Mouse (Mus musculus) hindbrain, embryonic 13.5 days (tissue): ENCODE results near the gene Asic1. TPM values are rescaled to one million over a fixed set of nuclear protein-coding genes. Genes with fewer than 3 reads are reported as not detected.

Source experiments
- ATAC-seq: fragments of 200-750 bp; cut with Nextera tagmentation; 2 replicates; pipeline ENCODE4 v1.8.0; 2017; ENCODE audit warnings: moderate TSS enrichment; ENCODE audit not compliant: low FRiP score
- H3K27ac ChIP-seq: fragments of 300-500 bp; sonication (generic); 2 replicates; pipeline ENCODE4 v1.5.1; 2015; ENCODE audit warnings: inconsistent platforms, mild to moderate bottlenecking, moderate library complexity
- H3K27me3 ChIP-seq: fragments of 300-500 bp; sonication (generic); 2 replicates; pipeline ENCODE4 v1.6.1; 2015; ENCODE audit warnings: mild to moderate bottlenecking, inconsistent platforms
- H3K36me3 ChIP-seq: fragments of 300-500 bp; sonication (generic); 2 replicates; pipeline ENCODE4 v1.6.1; 2015; ENCODE audit warnings: mild to moderate bottlenecking, inconsistent platforms
- H3K4me1 ChIP-seq: fragments of 300-500 bp; sonication (generic); replicated peaks from 2 replicates; pipeline ENCODE4 v1.6.1; 2015; ENCODE audit warnings: inconsistent platforms
- H3K4me2 ChIP-seq: fragments of 300-500 bp; sonication (generic); 2 replicates; pipeline ENCODE4 v1.6.1; 2015; ENCODE audit warnings: inconsistent platforms, mild to moderate bottlenecking, moderate library complexity
- H3K4me3 ChIP-seq: fragments of 300-500 bp; sonication (generic); 2 replicates; pipeline ENCODE4 v1.5.1; 2015; ENCODE audit warnings: mild to moderate bottlenecking, inconsistent platforms
- H3K9ac ChIP-seq: fragments of 300-500 bp; sonication (generic); 2 replicates; pipeline ENCODE4 v1.6.1; 2015; ENCODE audit warnings: mild to moderate bottlenecking, inconsistent platforms
- H3K9me3 ChIP-seq: fragments of 300-500 bp; sonication (generic); 2 replicates; pipeline ENCODE4 v1.6.1; 2016; ENCODE audit warnings: inconsistent platforms
- WGBS: fragments of 180-500 bp; shearing (Covaris S2); methylation state at CpG from one replicate; pipeline ENCODE4 v1.1.7; 2015; 5-methylcytosine and 5-hydroxymethylcytosine counted together
- polyA plus RNA-seq: library from polyadenylated mRNA; unstranded; fragments of >200 nt; fragmentation: Nextera tagmentation; extraction: Ambion mirVana; gene quantifications from 2 replicates; pipeline ENCODE4 v1.2.1, GENCODE M21; 2015

Asic1 gene
- polyA plus RNA-seq, 1 experiment from 2014 or later: 63.0 TPM

DNA sequence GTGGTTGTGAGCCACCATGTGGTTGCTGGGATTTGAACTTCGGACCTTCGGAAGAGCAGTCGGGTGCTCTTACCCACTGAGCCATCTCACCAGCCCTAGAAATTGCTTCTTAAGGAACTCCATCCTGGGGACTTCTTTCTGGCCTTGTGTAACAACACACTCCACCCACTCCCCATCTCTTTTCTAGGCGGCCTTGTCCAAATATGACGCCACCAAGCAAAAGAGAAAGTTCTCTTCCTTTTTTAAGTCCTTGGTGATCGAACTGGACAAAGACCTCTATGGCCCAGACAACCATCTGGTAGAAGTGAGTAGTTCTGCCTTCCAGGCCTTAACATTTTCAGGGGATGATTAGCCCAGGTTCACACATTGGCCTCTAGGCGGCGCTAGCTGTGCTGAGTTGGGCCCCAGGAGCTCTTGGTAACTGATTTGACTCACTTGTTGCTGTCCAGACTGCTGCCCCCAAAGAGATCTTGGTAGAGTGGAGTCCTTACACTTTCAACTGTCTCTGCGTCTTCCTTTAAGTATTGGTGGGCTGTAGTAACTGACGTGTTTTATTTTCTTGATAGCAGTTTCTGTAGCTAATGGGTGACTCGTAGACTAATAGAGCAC lies 35.4 kb downstream of the Asic1 start, which contains the start of gene Gm17349:
TSS of gene Gm17349 (minus strand) at position 51 of the 609 bp plus-strand sequence.
- ATAC-seq: no peak
- H3K9me3 ChIP-seq: no peaks in the 10 kb centered on the region
- H3K9ac ChIP-seq: peak within 1 kb of the TSS; percentile 97
- H3K4me3 ChIP-seq: peak within 1 kb of the TSS; percentile 79
- peaks cover 63% of the 10 kb centered on the region for H3K36me3 ChIP-seq
- H3K27me3 ChIP-seq: no peaks in the 10 kb centered on the region
- peak within 1 kb of the TSS; percentile 98 for H3K4me2 ChIP-seq
- H3K27ac ChIP-seq: peak within 1 kb of the TSS; percentile 99
- 64% methylated on average over 11 of the region's 11 CpGs for WGBS
- peaks cover 33% of the 10 kb centered on the region for H3K4me1 ChIP-seq

DNA sequence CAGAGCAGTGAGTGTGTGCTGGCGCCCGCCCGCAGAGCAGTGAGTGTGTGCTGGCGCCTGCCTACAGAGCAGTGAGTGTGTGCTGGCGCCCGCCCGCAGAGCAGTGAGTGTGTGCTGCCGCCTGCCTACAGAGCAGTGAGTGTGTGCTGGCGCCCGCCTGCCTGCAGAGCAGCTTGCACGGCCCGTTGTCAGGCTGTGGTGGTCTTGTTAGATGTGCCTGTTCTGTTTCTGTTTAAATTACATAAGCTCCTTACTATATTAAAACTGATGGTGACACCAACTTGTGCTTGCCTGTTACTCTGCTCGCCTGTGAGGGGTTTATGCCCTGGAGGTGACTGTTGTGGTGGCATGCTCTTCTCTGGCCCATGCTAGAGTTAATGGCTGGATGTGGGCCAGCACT lies 38.0 kb downstream of the Asic1 start:
- Histone ChIP-seq H3K9me3 (no peaks in the 10 kb centered on the region), H3K4me3 (no peak overlapping the region), H3K27ac (no peak overlapping the region), H3K4me2 (no peak overlapping the region), H3K4me1 (peaks cover 37% of the 10 kb centered on the region), H3K9ac (no peak overlapping the region), H3K27me3 (no peaks in the 10 kb centered on the region), H3K36me3 (peaks cover 87% of the 10 kb centered on the region)
- no peak for ATAC-seq
- WGBS: 98% methylated on average over 13 of the region's 13 CpGs

- peaks cover 33% of the 10 kb centered on the region for H3K4me1 ChIP-seq
Measured at GRCm38 (mm10) chr15:99710221-99711190, 40.3 kb downstream of the Asic1 start.

DNA sequence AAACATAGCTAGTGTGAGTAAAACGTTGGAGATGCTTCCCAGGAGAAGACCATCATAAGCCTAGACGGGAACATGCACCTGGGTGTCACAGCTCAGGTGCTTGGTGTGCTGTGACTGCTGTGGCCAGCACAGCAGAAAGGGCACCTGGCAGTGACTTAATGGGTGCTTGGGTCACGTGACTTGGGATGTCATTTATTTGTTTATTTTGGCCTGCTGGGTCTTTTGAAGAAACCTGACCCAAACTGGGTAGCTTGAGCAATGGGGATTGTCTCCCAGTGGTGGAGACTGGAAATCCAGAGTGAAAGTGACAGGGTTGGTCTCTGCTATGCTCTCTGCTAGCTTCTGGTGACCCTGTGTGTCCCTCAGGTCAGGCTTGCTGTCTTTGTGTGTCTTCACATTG lies 41.3 kb downstream of the Asic1 start:
- Histone ChIP-seq H3K36me3 (peaks cover 92% of the 10 kb centered on the region), H3K9ac (no peak overlapping the region), H3K9me3 (no peaks in the 10 kb centered on the region), H3K27ac (no peak overlapping the region), H3K4me1 (peaks cover 36% of the 10 kb centered on the region), H3K4me2 (no peak overlapping the region), H3K4me3 (no peak overlapping the region), H3K27me3 (no peaks in the 10 kb centered on the region)
- WGBS: 71% methylated on average over 3 of the region's 3 CpGs
- no peak for ATAC-seq

More at GRCm38 (mm10) chr15:99710221-99711190, 40.3 kb downstream of the Asic1 start:
- H3K4me3 ChIP-seq: no peak overlapping the region
- H3K27me3 ChIP-seq: no peaks in the 10 kb centered on the region
- no peak for ATAC-seq
- H3K27ac ChIP-seq: no peak overlapping the region
- H3K4me2 ChIP-seq: no peak overlapping the region
- no peaks in the 10 kb centered on the region for H3K9me3 ChIP-seq
- no peak overlapping the region for H3K9ac ChIP-seq
- H3K36me3 ChIP-seq: peaks cover 92% of the 10 kb centered on the region
- WGBS: 93% methylated on average over 10 of the region's 10 CpGs

DNA sequence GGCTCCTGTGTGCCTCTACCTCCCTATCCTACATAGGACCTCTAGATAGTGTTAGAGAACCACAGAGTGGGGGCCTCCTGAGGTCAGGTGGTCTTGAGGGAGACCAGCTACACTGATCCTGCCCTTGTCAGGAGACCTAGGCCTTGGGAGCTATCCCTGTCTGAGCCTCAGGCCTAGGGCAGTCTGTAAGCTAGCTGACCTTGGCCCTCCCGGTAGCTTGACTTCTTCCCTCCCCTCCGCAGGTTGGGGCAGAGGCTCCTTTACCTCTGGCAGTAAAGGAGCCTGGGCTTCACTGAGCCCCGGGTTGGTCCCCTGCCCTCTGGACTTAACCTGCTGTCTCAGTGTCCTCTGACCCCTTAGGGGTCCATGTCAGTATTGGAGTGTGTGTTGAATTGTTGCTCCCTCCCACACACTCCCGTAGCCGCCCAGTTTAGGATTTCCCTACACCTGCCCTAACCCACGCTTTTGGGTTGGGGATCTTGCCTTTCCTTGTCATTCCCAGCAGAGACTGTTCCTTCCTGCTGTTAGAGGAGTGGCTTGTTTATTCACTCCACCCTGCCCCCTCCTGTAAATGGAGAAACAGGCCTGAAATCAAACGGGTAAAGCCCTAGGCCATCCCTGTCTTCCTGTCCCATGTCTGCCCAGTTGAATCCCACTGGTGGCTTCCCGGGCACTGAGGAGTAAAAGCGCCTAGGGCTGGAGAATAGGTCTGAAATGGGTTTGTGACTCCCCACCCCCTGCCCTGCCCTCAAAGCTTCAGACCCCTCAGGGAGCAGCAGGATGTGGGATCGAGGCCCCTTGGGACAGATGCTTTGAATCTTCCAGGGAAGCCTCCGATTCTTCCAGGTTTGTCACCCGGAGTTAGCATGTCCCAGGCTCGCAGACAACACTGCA lies 42.7 kb downstream of the Asic1 start:
- WGBS: 67% methylated on average over 13 of the region's 13 CpGs
- no peaks in the 10 kb centered on the region for H3K9me3 ChIP-seq

GRCm38 (mm10) chr15:99713569-99713968 lies 43.4 kb downstream of the Asic1 start:
- Histone ChIP-seq H3K4me3 (no peak overlapping the region), H3K27ac (peak overlapping the region; percentile 83), H3K9me3 (no peaks in the 10 kb centered on the region), H3K27me3 (no peaks in the 10 kb centered on the region), H3K4me2 (no peak overlapping the region), H3K9ac (peak overlapping the region; percentile 3; the same call in 1 of the 2 replicates), H3K36me3 (peaks cover 76% of the 10 kb centered on the region), H3K4me1 (peaks cover 53% of the 10 kb centered on the region)
- WGBS: 67% methylated on average over 3 of the region's 3 CpGs
- 0 out of 2 replicates have a peak, but pooled peaks have one; percentile 30 for ATAC-seq

More for the DNA sequence above, 42.7 kb downstream of the Asic1 start:
- Histone ChIP-seq H3K4me3 (no peak overlapping the region), H3K4me2 (no peak overlapping the region), H3K36me3 (peaks cover 78% of the 10 kb centered on the region), H3K27me3 (no peaks in the 10 kb centered on the region), H3K9ac (peak overlapping the region; percentile 19), H3K4me1 (peaks cover 48% of the 10 kb centered on the region), H3K27ac (peak overlapping the region; percentile 66)
- no peak for ATAC-seq

DNA sequence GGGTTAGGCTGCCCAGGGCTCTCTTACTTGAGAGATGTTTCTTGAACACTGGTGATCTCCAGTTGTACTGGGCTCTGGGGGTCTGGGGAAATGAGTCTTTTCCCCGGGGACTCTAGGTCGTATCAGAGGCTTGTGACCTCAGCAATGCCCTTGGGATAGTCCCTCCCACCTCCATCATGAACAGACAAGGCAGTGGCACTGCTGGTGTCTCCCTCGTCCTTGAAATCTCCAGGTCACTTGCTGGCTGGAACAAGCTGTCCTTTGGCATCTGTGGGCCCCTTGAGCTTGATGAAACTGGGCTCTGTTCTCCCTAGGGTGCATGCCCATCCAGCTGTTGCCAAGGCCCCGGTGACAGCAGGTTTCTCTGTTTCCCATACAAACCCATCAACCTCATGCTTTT lies 44.0 kb downstream of the Asic1 start:
- Histone ChIP-seq H3K27me3 (no peaks in the 10 kb centered on the region), H3K4me3 (no peak overlapping the region), H3K9ac (peak overlapping the region; percentile 49; the same call in 1 of the 2 replicates), H3K27ac (peak overlapping the region; percentile 83), H3K9me3 (no peaks in the 10 kb centered on the region), H3K4me1 (peaks cover 53% of the 10 kb centered on the region), H3K4me2 (no peak overlapping the region), H3K36me3 (peaks cover 76% of the 10 kb centered on the region)
- 62% methylated on average over 4 of the region's 4 CpGs for WGBS
- 0 out of 2 replicates have a peak, but pooled peaks have one; percentile 8 for ATAC-seq

DNA sequence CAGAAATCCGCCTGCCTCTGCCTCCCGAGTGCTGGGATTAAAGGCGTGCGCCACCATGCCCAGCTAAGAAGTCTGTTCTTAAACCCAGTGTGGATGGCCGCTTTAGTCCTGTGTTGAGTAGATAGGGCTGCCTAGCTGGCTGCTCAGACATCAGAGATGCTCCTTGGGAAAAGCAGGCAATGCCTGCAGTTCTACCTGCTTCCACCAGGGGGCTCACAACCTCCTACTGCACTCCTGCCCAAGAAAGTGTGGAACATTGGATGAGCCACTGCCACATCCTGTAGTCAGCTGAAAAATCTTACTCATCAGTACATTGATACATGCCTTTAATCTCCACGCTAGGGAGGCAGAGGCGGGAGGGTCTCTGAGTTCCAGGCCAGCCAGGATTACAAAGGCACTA lies 44.7 kb downstream of the Asic1 start:
- H3K27me3 ChIP-seq: no peaks in the 10 kb centered on the region
- no peak overlapping the region for H3K9ac ChIP-seq
- H3K4me1 ChIP-seq: peaks cover 53% of the 10 kb centered on the region
- no peak overlapping the region for H3K4me3 ChIP-seq
- H3K4me2 ChIP-seq: no peak overlapping the region
- no peaks in the 10 kb centered on the region for H3K9me3 ChIP-seq
- WGBS: 52% methylated on average over 7 of the region's 7 CpGs
- no peak; the same call in 1 of the 2 replicates for ATAC-seq
- H3K27ac ChIP-seq: peak overlapping the region; percentile 83
- peaks cover 71% of the 10 kb centered on the region for H3K36me3 ChIP-seq

DNA sequence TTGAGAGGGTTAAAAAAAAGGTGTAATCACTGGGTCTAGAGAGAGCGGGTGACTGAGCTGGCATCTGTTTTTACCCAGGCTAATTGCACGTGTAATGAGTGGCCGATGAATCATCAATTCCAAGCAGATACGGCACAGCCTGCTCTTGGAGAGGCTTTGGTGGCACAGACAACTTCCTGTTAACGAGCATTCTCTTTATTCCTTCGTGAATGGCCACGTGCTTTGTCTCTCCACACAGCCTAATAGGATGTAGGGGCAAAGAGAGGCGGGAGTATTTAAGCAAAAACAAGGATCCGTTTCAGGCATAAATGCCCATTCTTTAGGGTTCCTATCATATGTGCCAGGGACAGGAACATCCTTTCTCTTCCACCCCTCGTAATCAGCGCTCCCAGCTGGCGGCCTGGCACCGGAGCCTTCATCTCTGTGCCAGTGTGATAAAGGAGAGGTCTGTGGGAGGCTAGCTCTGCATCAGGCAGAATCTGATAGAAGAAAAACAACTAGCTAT lies 45.2 kb downstream of the Asic1 start:
- H3K4me1 ChIP-seq: peaks cover 53% of the 10 kb centered on the region
- WGBS: 62% methylated on average over 13 of the region's 13 CpGs
- ATAC-seq: 0 out of 2 replicates have a peak, but pooled peaks have one; percentile 19
- no peak overlapping the region for H3K4me2 ChIP-seq
- H3K27ac ChIP-seq: peak overlapping the region; percentile 83
- no peaks in the 10 kb centered on the region for H3K27me3 ChIP-seq
- no peaks in the 10 kb centered on the region for H3K9me3 ChIP-seq
- no peak overlapping the region for H3K4me3 ChIP-seq
- peak overlapping the region; percentile 65; the same call in 1 of the 2 replicates for H3K9ac ChIP-seq
- H3K36me3 ChIP-seq: peaks cover 70% of the 10 kb centered on the region

DNA sequence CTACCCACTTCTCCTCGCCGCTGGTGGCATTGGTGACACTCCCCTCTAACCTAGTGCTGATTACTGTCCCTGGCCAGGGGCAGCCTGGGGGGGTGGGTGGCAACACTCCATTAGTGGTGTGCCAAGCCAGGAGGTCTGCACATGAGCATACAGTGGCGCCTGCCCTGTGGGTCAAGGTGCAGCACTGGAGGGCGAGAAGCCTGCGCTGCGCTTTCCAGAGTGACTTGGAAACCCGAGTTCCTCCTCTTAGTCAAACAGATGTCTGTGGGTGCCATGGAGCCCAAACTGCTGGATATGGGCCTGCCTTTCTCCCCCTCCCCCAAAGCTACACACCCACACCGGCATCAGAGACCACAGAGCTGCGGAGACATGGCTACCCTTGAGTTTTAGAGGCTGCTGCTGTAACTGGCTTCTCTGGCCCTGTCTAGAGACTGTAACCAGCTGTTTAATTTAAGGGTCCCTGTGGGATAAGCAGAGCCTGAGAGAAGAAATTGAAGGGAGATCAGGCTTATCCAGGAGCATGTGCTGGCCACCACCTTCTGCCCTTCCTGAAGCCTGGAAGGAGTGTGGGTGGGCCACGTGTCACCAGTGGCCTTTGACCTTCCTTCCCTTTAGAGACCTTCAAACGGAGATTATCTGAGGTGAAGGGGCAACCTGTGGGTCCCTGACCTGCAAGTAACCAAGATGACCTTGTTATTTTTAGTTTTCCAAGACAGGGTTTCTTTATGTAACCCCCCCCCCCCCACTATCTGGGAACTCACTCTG lies 46.0 kb downstream of the Asic1 start:
- H3K36me3 ChIP-seq: peaks cover 70% of the 10 kb centered on the region
- H3K27ac ChIP-seq: peak overlapping the region; percentile 83
- no peak overlapping the region for H3K4me3 ChIP-seq
- H3K4me2 ChIP-seq: no peak overlapping the region
- WGBS: 70% methylated on average over 11 of the region's 11 CpGs
- ATAC-seq: no peak
- peaks cover 53% of the 10 kb centered on the region for H3K4me1 ChIP-seq
- no peaks in the 10 kb centered on the region for H3K27me3 ChIP-seq
- no peaks in the 10 kb centered on the region for H3K9me3 ChIP-seq
- H3K9ac ChIP-seq: peak overlapping the region; percentile 65

DNA sequence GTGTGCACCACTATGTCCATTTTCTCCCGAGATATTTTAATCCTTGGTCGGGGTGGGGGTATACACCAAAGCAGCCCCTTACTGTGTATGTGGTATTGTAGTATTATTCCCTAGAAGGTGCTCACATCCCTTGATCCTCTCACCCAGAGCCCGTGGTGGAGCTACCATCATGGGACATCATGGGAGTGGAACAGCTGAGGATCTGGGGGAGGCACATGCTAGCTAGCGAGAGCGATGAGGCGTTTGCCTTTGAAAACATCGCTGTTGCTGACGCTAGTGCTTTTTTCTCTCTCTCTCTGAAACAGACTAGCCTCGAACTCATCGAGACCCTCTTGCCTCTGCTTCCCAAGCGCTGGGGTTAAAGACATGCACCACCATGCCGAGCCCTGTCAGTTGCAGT lies 46.6 kb downstream of the Asic1 start:
- Histone ChIP-seq H3K4me1 (peaks cover 53% of the 10 kb centered on the region), H3K36me3 (peaks cover 70% of the 10 kb centered on the region), H3K4me2 (no peak overlapping the region), H3K9me3 (no peaks in the 10 kb centered on the region), H3K4me3 (no peak overlapping the region), H3K27me3 (no peaks in the 10 kb centered on the region), H3K9ac (no peak overlapping the region), H3K27ac (no peak overlapping the region)
- ATAC-seq: no peak
- 81% methylated on average over 12 of the region's 12 CpGs for WGBS
